Mouse (Mus musculus) megakaryocyte, embryonic 14.5 days (primary cell): ENCODE measurements around the gene Ubb.

Experiments used
- FLI1 ChIP-seq: IDR thresholded peaks from 2 replicates; pipeline ENCODE4 v1.6.1; 2012; ENCODE audit warnings: low read length, inconsistent platforms, mixed read lengths
- GATA1 ChIP-seq: IDR thresholded peaks from 3 replicates; pipeline ENCODE4 v1.6.1; 2012; ENCODE audit warnings: mixed read lengths, low read length, inconsistent platforms, borderline replicate concordance

GRCm38 (mm10) chr11:62575659-62576438 lies 24.9 kb downstream of the Ubb start:
- no peak for TF ChIP-seq FLI1
- no peak for TF ChIP-seq GATA1
